Mouse (Mus musculus) brain, adult 2 months (tissue): ENCODE measurements around the gene Gm21887.
A peak's percentile ranks its signal among the peaks of the same experiment; 100 is the strongest.
"Not testable (repeated sequence)": the region's sequence is repeated elsewhere in the genome, so short reads cannot be mapped to it uniquely, and the experiment has no call there.

Experiments used
- DNase-seq: peaks from one replicate; pipeline ENCODE4 v3.0.0; 2011; ENCODE audit warnings: low read depth, low spot score

The Gm21887 gene

DNA sequence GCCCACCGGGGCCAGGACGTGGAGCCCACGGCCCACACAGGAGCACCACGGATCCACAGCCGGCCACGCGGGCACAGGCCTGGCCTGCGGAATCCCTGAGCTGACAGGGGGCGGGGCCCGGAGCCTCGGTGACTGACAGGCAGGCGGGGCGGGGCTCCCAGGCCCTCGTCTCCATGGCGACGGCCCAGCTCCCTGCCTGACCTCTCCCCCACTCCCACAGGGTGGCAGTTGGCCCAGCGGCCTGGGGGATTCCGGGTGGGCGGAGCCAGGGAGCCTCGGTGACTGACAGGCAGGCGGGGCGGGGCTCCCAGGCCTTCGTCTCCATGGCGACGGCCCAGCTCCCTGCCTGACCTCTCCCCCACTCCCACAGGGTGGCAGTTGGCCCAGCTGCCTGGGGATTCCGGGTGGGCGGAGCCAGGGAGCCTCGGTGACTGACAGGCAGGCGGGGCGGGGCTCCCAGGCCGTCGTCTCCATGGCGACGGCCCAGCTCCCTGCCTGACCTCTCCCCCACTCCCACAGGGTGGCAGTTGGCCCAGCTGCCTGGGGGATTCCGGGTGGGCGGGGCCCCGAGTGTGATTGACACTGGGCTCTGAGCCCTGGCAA is 11.5 kb upstream of the Gm21887 start:
- peak; percentile 99 for DNase-seq

DNA sequence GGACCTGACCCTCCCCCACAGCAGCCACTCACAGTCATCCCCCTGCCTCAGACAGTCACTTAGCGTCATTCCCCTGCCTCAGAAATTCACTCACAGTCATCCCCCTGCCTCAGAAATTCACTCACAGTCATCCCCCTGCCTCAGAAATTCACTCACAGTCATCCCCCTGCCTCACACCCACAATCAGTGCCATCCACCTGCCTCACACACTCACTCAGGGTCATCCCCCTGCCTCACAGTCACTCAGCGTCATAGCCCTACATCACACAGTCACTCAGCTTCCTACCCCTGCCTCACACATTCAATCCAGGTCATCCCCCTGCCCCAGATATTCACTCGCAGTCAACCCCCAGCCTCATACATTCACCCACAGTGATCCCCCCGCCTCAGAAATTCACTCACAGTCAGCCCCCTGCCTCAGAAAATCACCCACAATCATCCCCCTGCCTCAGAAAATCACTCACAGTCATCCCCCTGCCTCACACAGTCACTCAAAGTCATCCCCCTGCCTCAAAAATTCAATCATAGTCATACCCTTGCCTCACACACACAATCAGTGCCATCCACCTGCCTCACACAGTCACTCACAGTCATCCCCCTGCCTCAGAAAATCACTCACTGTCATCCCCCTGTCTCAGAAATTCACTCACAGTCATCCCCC is 10.8 kb upstream of the Gm21887 start:
- DNase-seq = not testable (repeated sequence)

DNA sequence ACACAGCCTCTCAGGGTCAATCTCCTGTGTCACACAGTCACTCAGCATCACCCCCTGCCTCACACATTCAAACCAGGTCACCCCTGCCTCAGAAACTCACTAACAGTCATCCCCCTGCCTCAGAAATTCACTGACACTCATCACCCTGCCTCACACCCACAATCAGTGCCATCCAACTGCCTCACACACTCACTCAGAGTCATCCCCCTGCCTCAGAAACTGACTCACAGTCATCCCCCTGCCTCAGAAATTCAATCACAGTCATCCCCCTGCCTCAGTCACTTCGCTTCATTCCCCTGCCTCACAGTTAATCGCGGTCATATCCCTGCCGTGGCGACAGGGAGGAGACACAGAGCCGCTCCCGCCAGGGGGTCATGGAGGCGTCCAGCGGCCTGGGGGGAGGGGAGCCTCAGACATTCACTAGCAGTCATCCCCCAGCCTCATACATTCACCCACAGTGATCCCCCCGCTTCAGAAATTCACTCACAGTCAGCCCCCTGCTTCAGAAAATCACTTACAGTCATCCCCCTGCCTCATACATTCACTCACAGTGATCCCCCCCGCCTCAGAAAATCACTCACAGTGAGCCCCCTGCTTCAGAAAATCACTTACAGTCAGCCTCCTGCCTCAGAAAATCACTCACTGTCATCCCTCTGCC is 10.1 kb upstream of the Gm21887 start:
- DNase-seq = peak; percentile 60

DNA sequence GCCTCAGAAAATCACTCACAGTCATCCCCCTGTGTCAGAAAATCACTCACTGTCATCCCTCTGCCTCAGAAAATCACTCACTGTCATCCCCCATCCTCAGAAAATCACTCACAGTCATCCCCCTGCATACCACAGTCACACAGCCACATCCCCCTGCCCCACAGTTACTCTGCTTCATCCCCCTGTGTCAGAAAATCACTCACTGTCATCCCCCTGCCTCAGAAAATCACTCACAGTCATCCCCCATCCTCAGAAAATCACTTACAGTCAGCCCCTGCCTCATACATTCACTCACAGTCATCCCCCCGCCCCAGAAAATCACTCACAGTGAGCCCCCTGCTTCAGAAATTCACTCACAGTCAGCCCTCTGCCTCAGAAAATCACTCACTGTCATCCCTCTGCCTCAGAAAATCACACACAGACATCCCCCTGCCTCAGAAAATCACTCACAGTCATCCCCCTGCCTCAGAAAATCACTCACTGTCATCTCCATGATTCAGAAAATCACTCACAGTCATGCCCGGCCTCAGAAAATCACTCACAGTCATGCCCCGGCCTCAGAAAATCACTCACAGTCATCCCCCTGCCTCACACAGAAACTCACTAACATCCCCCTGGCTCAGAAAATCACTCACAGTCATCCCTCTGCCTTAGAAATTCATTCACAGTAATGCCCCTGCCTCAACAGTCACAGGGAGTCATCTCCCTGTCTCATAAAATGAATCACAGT is 9.4 kb upstream of the Gm21887 start:
- DNase-seq = not testable (repeated sequence)

DNA sequence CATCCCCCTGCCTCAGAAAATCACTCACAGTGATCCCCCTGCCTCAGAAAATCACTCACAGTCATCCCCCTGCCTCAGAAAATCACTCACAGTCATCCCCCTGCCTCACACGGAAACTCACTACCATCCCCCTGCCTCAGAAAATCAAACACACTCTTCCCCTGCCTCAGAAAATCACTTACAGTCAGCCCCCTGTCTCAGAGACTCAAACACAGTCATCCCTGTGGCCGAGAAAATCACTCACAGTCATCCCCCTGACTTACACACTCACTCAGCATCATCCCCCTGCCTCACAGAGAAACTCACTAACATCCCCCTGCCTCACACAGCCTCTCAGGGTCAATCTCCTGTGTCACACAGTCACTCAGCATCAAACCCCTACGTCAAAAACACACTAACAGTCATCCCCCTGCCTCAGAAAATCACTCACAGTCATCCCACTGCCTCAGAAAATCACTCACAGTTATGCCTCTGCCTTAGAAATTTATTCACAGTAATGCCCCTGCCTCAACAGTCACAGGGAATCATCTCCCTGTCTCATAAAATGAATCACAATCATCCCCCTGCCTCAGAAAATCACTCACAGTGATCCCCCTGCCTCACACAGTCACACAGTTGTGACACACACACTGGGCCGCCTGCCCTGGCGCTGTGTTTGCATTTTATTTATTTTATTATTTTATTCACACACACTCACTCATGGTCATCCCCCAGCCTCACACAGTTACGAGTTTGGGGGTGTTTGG is 8.6 kb upstream of the Gm21887 start:
- DNase-seq = not testable (repeated sequence)

DNA sequence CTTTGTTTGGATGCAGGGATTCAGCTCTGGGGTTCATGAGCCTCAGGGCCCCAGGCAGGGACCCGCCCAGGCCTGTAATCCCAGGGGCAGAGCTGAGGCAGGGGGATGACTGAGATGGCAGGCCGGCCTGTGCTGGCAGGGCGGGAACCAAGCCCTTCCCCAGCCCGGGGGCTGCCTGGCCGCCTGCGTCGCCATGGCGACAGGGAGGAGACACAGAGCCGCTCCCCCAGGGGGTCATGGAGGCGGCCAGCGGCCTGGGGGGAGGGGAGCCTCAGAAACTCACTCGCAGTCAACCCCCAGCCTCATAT is 8.1 kb upstream of the Gm21887 start:
- DNase-seq = not testable (repeated sequence)

DNA sequence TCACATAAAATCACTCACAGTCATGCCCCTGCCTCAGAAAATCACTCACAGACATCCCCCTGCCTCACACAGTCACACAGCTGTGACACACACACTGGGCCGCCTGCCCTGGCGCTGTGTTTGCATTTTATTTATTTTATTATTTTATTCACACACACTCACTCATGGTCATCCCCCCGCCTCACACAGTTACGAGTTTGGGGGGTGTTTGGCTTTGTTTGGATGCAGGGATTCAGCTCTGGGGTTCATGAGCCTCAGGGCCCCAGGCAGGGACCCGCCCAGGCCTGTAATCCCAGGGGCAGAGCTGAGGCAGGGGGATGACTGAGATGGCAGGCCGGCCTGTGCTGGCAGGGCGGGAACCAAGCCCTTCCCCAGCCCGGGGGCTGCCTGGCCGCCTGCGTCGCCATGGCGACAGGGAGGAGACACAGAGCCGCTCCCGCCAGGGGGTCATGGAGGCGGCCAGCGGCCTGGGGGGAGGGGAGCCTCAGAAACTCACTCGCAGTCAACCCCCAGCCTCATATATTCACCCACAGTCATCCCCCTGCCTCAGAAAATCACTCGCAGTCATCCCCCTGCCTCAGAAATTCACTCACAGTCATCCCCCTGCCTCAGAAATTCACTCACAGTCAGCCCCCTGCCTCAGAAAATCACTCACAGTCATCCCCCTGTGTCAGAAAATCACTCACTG is 6.8 kb upstream of the Gm21887 start:
- not testable (repeated sequence) for DNase-seq

DNA sequence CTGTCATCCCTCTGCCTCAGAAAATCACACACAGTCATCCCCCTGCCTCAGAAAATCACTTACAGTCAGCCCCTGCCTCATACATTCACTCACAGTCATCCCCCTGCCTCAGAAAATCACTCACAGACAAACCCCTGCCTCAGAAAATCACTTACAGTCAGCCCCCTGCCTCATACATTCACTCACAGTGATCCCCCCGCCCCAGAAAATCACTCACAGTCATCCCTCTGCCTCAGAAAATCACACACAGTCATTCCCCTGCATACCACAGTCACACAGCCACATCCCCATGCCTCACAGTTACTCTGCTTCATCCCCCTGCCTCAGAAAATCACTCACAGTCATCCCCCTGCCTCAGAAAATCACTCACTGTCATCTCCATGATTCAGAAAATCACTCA is 5.9 kb upstream of the Gm21887 start:
- DNase-seq = not testable (repeated sequence)

DNA sequence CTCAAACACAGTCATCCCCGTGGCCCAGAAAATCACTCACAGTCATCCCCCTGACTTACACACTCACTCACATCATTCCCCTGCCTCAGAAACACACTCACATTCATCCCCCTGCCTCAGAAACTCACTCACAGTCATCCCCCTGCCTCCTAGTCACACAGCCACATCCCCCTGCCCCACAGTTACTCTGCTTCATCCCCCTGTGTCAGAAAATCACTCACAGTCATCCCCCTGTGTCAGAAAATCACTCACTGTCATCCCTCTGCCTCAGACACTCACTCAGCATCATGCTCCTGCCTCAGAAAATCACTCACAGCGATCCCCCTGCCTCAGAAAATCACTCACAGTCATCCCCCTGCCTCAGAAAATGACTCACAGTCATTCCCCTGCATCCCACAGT is 5.2 kb upstream of the Gm21887 start:
- not testable (repeated sequence) for DNase-seq

DNA sequence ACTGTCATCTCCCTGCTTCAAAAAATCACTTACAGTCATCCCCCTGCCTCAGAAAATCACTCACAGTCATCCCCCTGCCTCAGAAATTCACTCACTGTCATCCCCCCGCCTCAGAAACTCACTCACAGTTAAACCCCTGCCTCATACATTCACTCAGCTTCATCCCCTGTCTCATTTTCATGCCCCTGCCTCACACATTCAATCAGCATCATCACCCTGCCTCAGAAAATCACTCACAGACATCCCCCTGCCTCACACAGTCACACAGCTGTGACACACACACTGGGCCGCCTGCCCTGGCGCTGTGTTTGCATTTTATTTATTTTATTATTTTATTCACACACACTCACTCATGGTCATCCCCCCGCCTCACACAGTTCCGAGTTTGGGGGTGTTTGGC is 4.7 kb upstream of the Gm21887 start:
- not testable (repeated sequence) for DNase-seq

DNA sequence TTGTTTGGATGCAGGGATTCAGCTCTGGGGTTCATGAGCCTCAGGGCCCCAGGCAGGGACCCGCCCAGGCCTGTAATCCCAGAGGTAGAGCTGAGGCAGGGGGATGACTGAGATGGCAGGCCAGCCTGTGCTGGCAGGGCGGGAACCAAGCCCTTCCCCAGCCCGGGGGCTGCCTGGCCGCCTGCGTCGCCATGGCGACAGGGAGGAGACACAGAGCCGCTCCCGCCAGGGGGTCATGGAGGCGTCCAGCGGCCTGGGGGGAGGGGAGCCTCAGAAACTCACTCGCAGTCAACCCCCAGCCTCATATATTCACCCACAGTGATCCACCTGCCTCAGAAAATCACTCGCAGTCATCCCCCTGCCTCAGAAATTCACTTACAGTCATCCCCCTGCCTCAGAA is 4.3 kb upstream of the Gm21887 start:
- DNase-seq = not testable (repeated sequence)

DNA sequence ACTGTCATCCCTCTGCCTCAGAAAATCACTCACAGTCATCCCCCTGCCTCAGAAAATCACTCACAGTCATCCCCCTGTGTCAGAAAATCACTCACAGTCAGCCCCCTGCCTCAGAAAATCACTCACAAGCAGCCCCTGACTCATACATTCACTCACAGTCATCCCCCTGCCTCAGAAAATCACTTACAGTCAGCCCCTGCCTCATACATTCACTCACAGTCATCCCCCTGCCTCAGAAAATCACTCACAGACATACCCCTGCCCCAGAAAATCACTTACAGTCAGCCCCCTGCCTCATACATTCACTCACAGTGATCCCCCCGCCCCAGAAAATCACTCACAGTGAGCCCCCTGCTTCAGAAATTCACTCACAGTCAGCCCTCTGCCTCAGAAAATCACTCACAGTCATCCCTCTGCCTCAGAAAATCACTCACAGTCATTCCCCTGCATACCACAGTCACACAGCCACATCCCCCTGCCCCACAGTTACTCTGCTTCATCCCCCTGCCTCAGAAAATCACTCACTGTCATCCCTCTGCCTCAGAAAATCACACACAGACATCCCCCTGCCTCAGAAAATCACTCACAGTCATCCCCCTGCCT is 3.7 kb upstream of the Gm21887 start:
- not testable (repeated sequence) for DNase-seq

DNA sequence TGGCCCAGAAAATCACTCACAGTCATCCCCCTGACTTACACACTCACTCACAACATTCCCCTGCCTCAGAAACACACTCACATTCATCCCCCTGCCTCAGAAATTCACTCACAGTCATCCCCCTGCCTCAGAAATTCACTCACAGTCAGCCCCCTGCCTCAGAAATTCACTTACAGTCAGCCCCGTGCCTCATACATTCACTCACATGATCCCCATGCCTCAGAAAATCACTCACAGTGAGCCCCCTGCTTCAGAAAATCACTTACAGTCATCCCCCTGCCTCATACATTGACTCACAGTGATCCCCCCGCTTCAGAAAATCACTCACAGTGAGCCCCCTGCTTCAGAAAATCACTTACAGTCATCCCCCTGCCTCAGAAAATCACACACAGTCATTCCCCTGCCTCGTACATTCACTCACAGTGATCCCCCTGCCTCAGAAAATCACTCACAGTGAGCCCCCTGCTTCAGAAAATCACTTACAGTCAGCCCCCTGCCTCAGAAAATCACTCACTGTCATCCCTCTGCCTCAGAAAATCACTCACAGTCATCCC is 2.7 kb upstream of the Gm21887 start:
- DNase-seq = not testable (repeated sequence)

DNA sequence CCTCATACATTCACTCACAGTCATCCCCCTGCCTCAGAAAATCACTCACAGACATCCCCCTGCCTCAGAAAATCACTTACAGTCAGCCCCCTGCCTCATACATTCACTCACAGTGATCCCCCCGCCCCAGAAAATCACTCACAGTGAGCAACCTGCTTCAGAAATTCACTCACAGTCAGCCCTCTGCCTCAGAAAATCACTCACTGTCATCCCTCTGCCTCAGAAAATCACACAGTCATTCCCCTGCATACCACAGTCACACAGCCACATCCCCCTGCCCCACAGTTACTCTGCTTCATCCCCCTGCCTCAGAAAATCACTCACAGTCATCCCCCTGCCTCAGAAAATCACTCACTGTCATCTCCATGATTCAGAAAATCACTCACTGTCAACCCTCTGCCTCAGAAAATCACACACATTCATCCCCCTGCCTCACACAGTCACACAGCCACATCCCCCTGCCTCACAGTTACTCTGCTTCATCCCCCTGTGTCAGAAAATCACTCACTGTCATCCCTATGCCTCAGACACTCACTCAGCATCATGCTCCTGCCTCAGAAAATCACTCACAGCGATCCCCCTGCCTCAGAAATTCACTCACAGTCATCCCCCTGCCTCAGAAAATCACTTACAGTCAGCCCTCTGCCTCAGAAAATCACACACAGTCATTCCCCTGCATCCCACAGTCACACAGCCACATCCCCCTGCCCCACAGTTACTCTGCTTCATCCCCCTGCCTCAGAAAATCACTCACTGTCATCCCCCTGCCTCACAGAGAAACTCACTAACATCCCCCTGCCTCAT is 1.9 kb upstream of the Gm21887 start:
- DNase-seq = not testable (repeated sequence)

DNA sequence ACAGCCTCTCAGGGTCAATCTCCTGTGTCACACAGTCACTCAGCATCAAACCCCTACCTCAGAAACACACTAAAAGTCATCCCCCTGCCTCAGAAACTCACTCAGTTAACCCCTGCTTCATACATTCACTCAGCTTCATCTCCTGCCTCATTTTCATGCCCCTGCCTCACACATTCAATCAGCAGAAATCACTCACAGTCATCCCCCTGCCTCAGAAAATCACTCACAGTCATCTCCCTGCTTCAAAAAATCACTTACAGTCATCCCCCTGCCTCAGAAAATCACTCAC is 1.3 kb upstream of the Gm21887 start:
- DNase-seq = not testable (repeated sequence)

DNA sequence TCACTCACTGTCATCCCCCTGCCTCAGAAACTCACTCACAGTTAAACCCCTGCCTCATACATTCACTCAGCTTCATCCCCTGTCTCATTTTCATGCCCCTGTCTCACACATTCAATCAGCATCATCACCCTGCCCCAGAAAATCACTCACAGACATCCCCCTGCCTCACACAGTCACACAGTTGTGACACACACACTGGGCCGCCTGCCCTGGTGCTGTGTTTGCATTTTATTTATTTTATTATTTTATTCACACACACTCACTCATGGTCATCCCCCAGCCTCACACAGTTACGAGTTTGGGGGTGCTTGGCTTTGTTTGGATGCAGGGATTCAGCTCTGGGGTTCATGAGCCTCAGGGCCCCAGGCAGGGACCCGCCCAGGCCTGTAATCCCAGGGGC is 875 bp upstream of the Gm21887 start:
- not testable (repeated sequence) for DNase-seq

DNA sequence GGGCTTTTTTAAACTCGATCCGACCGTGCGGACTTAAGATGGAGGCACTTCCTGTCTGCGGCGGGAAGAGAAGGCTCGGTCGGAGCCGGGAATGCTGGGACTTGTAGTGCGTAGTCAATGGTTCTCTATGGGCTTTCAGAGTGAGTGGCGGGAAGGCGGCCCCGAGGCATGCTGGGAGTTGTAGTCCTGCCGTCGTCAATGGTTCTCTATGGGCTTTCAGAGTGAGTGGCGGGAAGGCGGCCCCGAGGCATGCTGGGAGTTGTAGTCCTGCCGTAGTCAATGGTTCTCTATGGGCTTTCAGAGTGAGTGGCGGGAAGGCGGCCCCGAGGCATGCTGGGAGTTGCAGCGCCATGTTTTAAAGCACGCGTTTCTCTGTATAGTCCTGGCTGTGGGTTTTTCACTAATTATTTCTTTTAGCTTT is 352 bp downstream of the Gm21887 start:
- DNase-seq = peak; percentile 100

DNA sequence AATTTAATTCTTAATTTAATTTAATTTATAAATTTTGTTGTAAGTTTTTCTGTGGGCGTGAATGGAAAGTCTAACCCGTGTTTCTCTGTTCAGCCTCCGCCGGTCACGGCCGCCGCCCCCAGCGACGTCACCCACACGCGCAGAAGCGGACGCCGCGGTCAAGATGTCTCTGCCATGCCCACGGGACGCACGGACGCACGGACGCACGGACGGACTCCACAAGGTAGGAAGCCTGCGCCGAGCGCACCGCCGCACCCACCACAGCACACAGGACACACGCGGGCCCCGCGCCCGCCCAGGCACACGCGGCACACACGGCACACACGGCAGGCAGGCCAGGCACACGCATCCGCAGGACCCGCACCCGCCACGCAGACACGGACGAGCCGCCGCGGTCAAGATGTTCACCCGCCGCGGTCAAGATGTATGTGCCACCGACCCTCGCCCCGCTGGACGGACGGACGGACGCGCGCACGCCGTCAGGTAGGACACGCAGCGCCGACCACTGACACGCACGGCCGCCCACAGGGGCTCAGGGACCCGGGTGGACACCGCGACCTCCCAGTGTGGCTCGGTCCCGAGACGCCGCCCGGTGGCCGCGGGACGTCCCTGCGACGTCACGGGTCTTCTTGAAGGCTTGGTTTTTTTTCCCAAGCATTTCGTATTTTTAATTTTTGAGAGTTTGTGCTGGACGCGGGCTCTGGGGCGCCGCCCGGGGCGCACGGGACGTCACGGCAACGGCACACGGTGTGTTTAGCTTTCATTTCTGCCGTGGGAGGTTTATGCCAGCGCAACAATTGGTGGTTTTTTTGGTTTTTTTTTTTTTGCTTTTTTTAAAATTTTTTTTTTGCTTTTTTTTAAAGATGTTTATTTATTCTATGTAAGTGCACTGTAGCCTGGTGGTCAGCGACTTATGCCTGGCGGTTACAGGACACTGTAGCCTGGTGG is 1.4 kb downstream of the Gm21887 start:
- peak; percentile 56 for DNase-seq

DNA sequence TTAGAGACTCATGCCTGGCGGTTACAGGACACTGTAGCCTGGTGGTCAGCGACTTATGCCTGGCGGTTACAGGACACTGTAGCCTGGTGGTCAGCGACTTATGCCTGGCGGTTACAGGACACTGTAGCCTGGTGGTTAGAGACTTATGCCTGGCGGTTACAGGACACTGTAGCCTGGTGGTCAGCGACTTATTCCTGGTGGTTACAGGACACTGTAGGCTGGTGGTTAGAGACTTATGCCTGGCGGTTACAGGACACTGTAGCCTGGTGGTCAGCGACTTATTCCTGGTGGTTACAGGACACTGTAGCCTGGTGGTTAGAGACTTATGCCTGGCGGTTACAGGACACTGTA is 2.0 kb downstream of the Gm21887 start:
- not testable (repeated sequence) for DNase-seq
